Mouse (Mus musculus): ENCODE measurements around the gene Mien1. TPM values are rescaled to one million over a fixed set of nuclear protein-coding genes. Genes with fewer than 3 reads are reported as not detected.
A peak's percentile ranks its signal among the peaks of the same experiment; 100 is the strongest.

Mien1 gene
- total RNA-seq (2021), result 10 to 100 TPM; 46.9 to 49.0 TPM

GRCm38 (mm10) chr11:98438331-98439158 is at the start of gene Mien1:
Gene Mien1 (minus strand): TSS chr11:98438991.
- peak; percentile 98 for DNase-seq

DNA sequence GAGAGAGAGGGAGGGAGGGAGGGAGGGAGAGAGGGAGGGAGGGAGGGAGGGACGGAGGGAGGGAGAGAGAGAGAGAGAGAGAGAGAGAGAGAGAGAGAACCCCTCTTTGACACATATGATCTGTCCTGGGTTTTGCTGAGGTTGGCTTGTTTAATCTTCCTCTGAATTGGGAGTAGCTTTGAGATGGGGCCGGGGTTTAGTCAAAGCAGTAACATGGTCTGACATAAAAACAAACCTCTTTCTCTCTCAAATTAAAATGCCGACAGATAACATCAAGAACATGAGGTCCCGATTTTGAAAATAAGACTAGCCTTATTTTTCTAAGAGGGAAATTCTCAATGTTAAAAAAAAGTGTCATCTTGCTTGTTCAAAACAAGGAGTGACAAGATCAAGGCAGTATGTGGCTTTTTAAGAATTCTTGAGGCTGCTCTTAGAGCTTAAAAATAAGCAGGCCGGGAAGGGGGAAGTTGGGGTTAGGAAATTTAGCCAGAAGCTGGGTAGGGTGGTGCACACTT is 48.8 kb upstream of the Mien1 start:
- no peak for DNase-seq

GRCm38 (mm10) chr11:98485749-98486148 is 47.0 kb upstream of the Mien1 start:
- DNase-seq, result no peak

DNA sequence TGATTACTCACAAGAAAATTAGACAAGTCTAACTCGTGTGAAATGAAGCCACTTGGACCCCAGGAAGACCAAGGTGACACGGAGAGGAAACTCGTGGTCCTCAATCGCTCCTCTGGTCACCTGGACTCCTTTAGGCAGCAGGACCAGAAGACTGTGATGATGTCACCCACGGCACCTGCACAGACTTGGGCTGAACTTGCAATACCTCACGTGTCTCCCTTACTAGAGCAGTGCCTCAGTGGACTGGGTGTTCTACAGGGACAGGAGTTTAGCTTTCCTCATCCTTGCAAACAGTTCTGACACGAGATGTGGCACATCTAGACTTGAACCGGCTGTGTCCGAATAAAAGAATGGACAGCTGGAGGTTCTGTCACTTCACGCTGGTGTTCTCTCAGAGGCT is 43.3 kb upstream of the Mien1 start:
- DNase-seq, result no peak

GRCm38 (mm10) chr11:98481231-98481630 is 42.4 kb upstream of the Mien1 start:
- DNase-seq, result no peak

GRCm38 (mm10) chr11:98479940-98480497 is 41.2 kb upstream of the Mien1 start:
- no peak for DNase-seq

DNA sequence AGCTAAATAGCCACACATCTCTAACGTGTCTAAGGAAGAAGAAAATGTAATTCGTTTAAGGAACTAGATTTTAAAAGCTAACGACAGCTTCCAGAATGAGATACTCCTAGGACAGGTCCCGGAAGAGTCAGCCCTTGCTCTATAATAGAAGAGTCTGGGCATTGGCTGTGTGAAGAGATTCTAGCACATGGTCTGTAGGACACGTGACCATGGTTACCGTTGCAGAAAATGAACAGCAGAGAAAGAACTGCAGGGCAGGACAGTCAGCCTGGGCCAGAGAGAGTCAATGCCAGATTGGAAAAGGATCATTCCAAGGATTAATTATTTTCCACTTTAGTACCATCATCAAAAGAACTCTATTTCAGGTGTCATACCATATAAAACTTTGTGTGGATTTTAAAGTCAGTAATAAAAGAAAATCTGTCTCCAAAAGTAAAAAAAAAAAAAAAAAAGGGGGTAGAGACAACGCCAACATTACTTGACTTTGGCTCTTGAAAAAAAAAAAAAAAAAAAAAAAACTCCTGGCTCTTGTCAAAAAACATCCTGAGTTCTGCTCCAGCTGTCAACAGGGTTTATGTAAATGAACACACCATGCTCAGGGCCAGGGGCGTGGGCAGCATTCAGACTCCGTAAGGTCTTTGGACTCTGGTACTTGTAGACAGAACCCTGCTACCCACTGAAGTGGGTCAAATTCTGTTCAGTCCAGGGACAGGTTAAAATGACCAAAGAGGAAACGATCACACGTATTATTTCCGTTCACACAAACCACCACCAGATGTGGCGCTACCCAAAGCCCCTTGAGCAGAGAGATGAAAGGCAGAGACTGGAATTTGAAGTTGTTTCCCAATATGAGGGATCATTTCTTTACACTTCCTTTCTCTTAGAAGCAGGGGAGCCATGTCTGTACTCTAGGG is 40.5 kb upstream of the Mien1 start:
- no peak for DNase-seq

- no peak for DNase-seq
Measured at GRCm38 (mm10) chr11:98477011-98477701, 38.4 kb upstream of the Mien1 start.

DNA sequence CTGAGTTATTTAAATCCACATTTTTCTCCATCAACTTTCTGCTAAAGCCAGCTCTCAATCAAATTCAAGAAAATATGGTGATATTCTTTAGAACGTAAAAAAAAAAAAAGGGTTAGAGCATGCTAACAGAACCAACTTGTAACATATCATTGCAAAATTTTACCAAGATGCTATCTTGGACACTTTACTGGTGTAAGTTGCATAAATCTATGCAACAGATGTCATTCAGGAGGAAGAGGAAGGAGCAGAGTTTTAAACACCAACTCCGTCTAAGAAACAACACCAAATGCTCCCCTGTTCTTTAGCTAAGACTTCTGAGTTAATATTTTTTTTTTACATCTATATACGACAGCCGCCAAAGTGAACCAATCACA is 37.6 kb upstream of the Mien1 start:
- no peak for DNase-seq

GRCm38 (mm10) chr11:98475630-98476433 is 37.0 kb upstream of the Mien1 start:
- no peak for DNase-seq

DNA sequence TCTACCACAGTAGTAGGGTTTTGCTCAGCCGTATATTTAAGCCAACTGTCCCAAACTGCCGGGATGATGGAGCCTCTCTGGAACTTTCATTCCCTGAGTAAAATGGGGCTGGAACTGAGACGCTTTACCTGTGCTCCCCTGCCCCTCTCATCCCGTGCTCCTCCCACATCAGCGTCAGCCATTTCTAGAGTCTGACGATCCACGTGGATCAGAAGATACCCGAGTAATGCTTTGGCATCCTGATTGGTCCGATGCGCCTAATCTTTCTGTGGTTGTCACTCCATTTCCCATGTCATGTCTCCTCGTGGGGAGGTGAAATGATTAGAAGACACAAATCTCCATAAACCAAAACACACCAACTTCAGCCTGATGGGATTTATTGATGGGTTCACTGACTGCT is 36.2 kb upstream of the Mien1 start:
- no peak for DNase-seq

DNA sequence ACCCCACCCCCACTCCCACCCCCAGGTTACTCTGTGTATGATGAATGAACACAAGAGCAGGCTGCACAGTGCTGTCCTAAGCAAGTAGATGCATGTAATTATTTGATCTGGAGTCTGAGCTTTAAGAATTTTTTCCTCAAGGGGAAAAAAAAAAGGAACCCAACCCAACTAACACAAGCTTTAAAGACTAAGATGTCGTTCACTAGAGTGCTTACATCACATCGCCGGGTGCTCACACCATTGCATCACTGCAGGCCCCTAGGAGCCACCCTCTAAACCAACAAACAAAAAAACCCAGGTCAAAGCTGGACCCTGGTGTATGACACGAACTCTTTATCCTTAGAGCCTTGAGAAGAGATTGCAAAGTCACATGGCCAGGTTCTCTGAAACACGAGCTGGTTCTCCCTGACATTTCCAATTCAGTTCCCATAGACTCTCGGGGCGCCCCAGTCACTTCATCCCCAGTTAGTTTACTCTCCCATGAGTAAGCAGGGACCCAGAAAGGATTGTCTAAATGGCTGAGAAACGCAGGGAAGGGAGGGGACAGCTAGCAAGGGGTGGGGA is 35.2 kb upstream of the Mien1 start:
- no peak for DNase-seq

- no peak for DNase-seq
Measured at GRCm38 (mm10) chr11:98472696-98473095, 33.9 kb upstream of the Mien1 start.

DNA sequence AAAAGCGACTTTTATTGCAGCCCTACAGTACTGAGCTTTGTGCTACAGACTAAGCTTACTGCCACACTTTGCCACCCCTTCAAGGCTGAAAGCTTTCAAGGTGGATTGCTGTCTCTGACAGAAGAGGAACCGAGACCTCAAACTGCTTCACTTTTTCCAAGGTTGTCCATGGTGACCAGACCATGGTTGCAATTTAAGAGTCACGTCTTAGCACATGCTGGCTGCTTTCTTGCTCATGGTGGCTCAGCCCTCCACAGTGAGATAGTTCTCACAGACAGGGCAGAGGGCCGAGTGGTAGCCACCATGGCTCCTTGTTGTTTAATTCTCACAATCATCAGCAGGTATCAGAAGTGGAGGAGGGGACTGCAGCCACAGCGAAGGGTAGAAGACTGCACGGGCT is 32.0 kb upstream of the Mien1 start:
- DNase-seq, result no peak

- no peak for DNase-seq
Measured at GRCm38 (mm10) chr11:98469761-98470714, 31.2 kb upstream of the Mien1 start.

DNA sequence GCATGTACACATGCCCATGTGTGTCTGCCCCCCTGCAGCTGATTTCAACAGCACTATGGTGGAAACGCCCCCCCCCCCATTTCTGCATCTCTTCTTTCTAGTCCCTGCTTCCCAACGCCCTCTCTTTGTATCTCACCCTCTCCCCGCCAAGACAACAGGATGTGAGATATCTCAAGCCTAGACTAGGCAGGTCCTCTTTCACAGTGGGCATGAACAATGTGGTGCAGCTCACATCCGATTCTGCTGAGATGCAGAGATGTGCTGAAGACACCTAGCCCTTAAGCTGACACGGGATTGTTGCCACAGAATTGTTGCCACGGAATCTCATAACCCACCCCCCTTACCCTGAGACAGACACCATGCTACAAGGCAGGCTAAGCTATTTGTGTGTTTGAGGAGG is 25.7 kb upstream of the Mien1 start:
- DNase-seq, result no peak

GRCm38 (mm10) chr11:98463911-98464310 is 25.1 kb upstream of the Mien1 start:
- no peak for DNase-seq

DNA sequence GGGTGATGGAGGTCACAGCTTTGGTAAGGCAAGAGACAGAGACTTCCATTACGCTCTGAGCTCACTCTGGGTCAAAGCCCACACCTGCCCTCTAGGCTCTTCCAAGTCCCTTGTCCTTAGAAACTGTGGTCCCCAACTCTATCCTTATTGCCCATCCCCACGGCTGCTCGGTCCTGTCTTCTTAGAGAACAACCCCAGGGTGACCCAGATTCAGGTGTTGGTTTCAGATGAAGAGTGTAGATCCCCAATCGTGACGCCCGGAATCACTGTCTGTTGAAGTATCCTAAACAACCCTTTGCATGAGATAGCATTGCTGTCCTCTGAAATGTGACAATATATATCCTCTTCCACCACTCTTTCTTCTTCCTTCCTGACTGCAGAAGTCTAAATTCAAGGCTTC is 23.5 kb upstream of the Mien1 start:
- DNase-seq, result no peak

DNA sequence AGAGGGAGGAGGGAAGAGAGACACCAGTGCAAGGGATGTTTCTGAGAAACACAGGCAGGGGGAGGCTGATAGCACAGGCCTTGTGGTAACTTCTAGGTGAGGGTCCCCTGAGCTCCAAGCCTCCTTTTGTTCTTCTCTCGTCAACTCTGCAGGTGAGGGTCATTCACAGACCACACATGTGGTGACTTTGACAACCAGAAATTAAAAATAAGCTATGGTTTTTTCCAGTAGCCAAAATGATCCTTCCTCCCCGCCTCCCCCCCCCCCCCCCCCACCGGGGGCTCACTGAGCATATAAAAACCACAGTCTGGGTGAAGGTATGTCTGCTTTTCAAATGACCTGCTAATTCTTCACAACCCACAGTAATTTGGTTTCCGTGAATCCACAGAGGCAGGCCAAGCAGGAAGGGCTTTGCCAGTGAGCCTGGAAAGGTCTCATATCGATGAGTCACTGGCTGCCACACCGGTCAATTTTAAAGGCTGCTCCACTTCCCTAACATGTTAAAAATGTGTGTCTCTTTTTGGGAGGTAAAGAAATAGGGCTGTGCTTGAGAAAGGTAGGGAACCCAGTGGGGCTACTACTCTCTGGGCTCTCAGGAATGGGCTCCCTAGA is 22.4 kb upstream of the Mien1 start:
- DNase-seq, result no peak

DNA sequence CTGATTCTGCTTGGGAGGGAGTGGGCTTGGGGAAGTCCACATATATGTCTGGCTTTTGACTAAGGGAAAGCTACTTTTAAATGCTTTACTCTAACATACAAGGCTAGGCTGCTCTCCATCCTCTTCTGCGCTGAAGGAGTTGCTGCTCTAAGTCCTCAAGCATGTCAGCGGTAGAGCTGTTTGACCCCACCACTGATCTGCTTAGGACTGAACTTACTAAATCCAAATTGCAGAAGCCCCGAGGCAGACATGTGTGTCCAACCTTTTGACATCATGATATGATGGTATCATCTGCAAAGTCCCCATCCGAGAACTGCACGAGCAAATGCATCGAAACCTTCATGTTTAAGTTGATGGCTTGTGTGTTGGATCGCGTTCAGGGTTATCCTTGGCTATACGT is 21.1 kb upstream of the Mien1 start:
- no peak for DNase-seq

All from heart, postnatal 4 days (tissue).